Mouse (Mus musculus) midbrain, embryonic 16.5 days (tissue): ENCODE measurements around the gene Prkce. TPM values are rescaled to one million over a fixed set of nuclear protein-coding genes. Genes with fewer than 3 reads are reported as not detected.

ENCODE experiments used
- ATAC-seq: fragments of 200-750 bp; cut with Nextera tagmentation; 2 replicates; pipeline ENCODE4 v1.8.0; 2017; ENCODE audit warnings: moderate TSS enrichment
- H3K27ac ChIP-seq: fragments of 300-500 bp; sonication (generic); 2 replicates; pipeline ENCODE4 v1.5.1; 2014; ENCODE audit warnings: mild to moderate bottlenecking, low read length, mixed read lengths
- H3K27me3 ChIP-seq: fragments of 300-500 bp; sonication (generic); 2 replicates; pipeline ENCODE4 v1.6.1; 2014; ENCODE audit warnings: low read depth, low read length, mixed read lengths; ENCODE audit not compliant: control insufficient read depth, insufficient read depth
- H3K36me3 ChIP-seq: fragments of 300-500 bp; sonication (generic); 2 replicates; pipeline ENCODE4 v1.6.1; 2014; ENCODE audit warnings: mild to moderate bottlenecking, low read length, moderate library complexity, mixed read lengths; ENCODE audit not compliant: control insufficient read depth, insufficient read depth
- H3K4me1 ChIP-seq: fragments of 300-500 bp; sonication (generic); 2 replicates; pipeline ENCODE4 v1.6.1; 2014; ENCODE audit warnings: mild to moderate bottlenecking, low read length, mixed read lengths; ENCODE audit not compliant: control insufficient read depth, insufficient read depth
- H3K4me2 ChIP-seq: fragments of 300-500 bp; sonication (generic); 2 replicates; pipeline ENCODE4 v1.6.1; 2014; ENCODE audit warnings: mild to moderate bottlenecking, low read length, mixed read lengths
- H3K4me3 ChIP-seq: fragments of 300-500 bp; sonication (generic); 2 replicates; pipeline ENCODE4 v1.5.1; 2014; ENCODE audit warnings: low read depth, mild to moderate bottlenecking, low read length, moderate library complexity, mixed read lengths
- H3K9ac ChIP-seq: fragments of 300-500 bp; sonication (generic); 2 replicates; pipeline ENCODE4 v1.6.1; 2014; ENCODE audit warnings: low read depth, low read length, mixed read lengths
- H3K9me3 ChIP-seq: fragments of 300-500 bp; sonication (generic); replicated peaks from 2 replicates; pipeline ENCODE4 v1.6.1; 2014; ENCODE audit warnings: mild to moderate bottlenecking, low read length, mixed read lengths; ENCODE audit not compliant: control insufficient read depth, poor library complexity, severe bottlenecking
- WGBS: fragments of 180-500 bp; shearing (Covaris S2); extraction: QIAGEN DNeasy Blood & Tissue Kit; methylation state at CpG from one replicate; pipeline ENCODE4 v1.1.7; 2014; 5-methylcytosine and 5-hydroxymethylcytosine counted together
- polyA plus RNA-seq: library from polyadenylated mRNA; unstranded; fragments of >200 nt; fragmentation: Nextera tagmentation; extraction: Ambion mirVana; gene quantifications from 2 replicates; pipeline ENCODE4 v1.2.1, GENCODE M21; 2015

The Prkce gene
- polyA plus RNA-seq, 1 experiment from 2014 or later: 41.5 TPM

- H3K27me3 ChIP-seq: no peaks in the 10 kb centered on the region
- H3K36me3 ChIP-seq: no peaks in the 10 kb centered on the region
- no peak overlapping the region for H3K4me2 ChIP-seq
- 84% methylated on average over 9 of the region's 9 CpGs for WGBS
- no peak overlapping the region for H3K9ac ChIP-seq
- no peaks in the 10 kb centered on the region for H3K4me1 ChIP-seq
- no peaks in the 10 kb centered on the region for H3K9me3 ChIP-seq
- ATAC-seq: no peak
- H3K27ac ChIP-seq: no peak overlapping the region
- no peak overlapping the region for H3K4me3 ChIP-seq
Measured at GRCm38 (mm10) chr17:86595526-86595925, 427.9 kb downstream of the Prkce start.

GRCm38 (mm10) chr17:86601116-86601515 is 433.5 kb downstream of the Prkce start:
- 83% methylated on average over 6 of the region's 6 CpGs for WGBS
- Histone ChIP-seq H3K27ac (no peak overlapping the region), H3K36me3 (no peaks in the 10 kb centered on the region), H3K9ac (no peak overlapping the region), H3K4me1 (no peaks in the 10 kb centered on the region), H3K4me3 (no peak overlapping the region), H3K9me3 (no peaks in the 10 kb centered on the region), H3K27me3 (no peaks in the 10 kb centered on the region), H3K4me2 (no peak overlapping the region)
- ATAC-seq: no peak

- no peak for ATAC-seq
- H3K4me2 ChIP-seq: no peak overlapping the region
- H3K36me3 ChIP-seq: no peaks in the 10 kb centered on the region
- no peaks in the 10 kb centered on the region for H3K9me3 ChIP-seq
- H3K27ac ChIP-seq: no peak overlapping the region
- H3K4me1 ChIP-seq: no peaks in the 10 kb centered on the region
- H3K27me3 ChIP-seq: no peaks in the 10 kb centered on the region
- H3K4me3 ChIP-seq: no peak overlapping the region
- 87% methylated on average over 2 of the region's 2 CpGs for WGBS
- H3K9ac ChIP-seq: no peak overlapping the region
Measured at GRCm38 (mm10) chr17:86601901-86602300, 434.3 kb downstream of the Prkce start.

- Histone ChIP-seq H3K4me2 (no peak overlapping the region), H3K4me1 (no peaks in the 10 kb centered on the region), H3K27me3 (no peaks in the 10 kb centered on the region), H3K36me3 (no peaks in the 10 kb centered on the region), H3K27ac (no peak overlapping the region), H3K9ac (no peak overlapping the region), H3K9me3 (no peaks in the 10 kb centered on the region), H3K4me3 (no peak overlapping the region)
- ATAC-seq: no peak
- WGBS: 89% methylated on average over 5 of the region's 5 CpGs
Measured at GRCm38 (mm10) chr17:86603848-86604444, 436.4 kb downstream of the Prkce start.

- Histone ChIP-seq H3K9ac (no peak overlapping the region), H3K27me3 (no peaks in the 10 kb centered on the region), H3K36me3 (no peaks in the 10 kb centered on the region), H3K4me2 (no peak overlapping the region), H3K4me3 (no peak overlapping the region), H3K27ac (no peak overlapping the region), H3K9me3 (no peaks in the 10 kb centered on the region), H3K4me1 (0 out of 2 replicates have a peak, but pooled peaks cover 2% of the 10 kb centered on the region)
- WGBS: 89% methylated on average over 4 of the region's 4 CpGs
- no peak for ATAC-seq
Measured at GRCm38 (mm10) chr17:86607981-86608380, 440.4 kb downstream of the Prkce start.

GRCm38 (mm10) chr17:86610271-86610969 is 442.8 kb downstream of the Prkce start:
- Histone ChIP-seq H3K9me3 (no peaks in the 10 kb centered on the region), H3K27ac (no peak overlapping the region), H3K4me3 (no peak overlapping the region), H3K4me1 (0 out of 2 replicates have a peak, but pooled peaks cover 2% of the 10 kb centered on the region), H3K27me3 (no peaks in the 10 kb centered on the region), H3K36me3 (no peaks in the 10 kb centered on the region), H3K4me2 (no peak overlapping the region), H3K9ac (no peak overlapping the region)
- 86% methylated on average over 8 of the region's 8 CpGs for WGBS
- ATAC-seq: no peak

GRCm38 (mm10) chr17:86611772-86612171 is 444.2 kb downstream of the Prkce start:
- Histone ChIP-seq H3K4me2 (no peak overlapping the region), H3K27me3 (no peaks in the 10 kb centered on the region), H3K9me3 (no peaks in the 10 kb centered on the region), H3K9ac (no peak overlapping the region), H3K36me3 (no peaks in the 10 kb centered on the region), H3K4me3 (no peak overlapping the region), H3K27ac (no peak overlapping the region), H3K4me1 (0 out of 2 replicates have a peak, but pooled peaks cover 2% of the 10 kb centered on the region)
- ATAC-seq: no peak
- WGBS: 53% methylated on average over 5 of the region's 5 CpGs

- no peaks in the 10 kb centered on the region for H3K27me3 ChIP-seq
- no peaks in the 10 kb centered on the region for H3K36me3 ChIP-seq
- H3K4me1 ChIP-seq: 0 out of 2 replicates have a peak, but pooled peaks cover 2% of the 10 kb centered on the region
- H3K4me2 ChIP-seq: no peak overlapping the region
- no peak overlapping the region for H3K27ac ChIP-seq
- H3K9me3 ChIP-seq: no peaks in the 10 kb centered on the region
- no peak overlapping the region for H3K4me3 ChIP-seq
- no peak overlapping the region for H3K9ac ChIP-seq
- WGBS: 90% methylated on average over 13 of the region's 13 CpGs
- ATAC-seq: no peak
Measured at GRCm38 (mm10) chr17:86615592-86616291, 448.2 kb downstream of the Prkce start.
